Mouse (Mus musculus) left cerebral cortex, adult 9 months (tissue): ENCODE results near the gene Dock1.

Experiments
- DNase-seq, 2 experiments: peaks; one replicate each; pipeline ENCODE4 v3.0.0; 2022; ENCODE audit warnings: low spot score in 2 of 2

The Dock1 gene

GRCm38 (mm10) chr7:135059071-135059470, 388.6 kb downstream of the Dock1 start:
- peak; percentile 37 to 39 for DNase-seq

DNA sequence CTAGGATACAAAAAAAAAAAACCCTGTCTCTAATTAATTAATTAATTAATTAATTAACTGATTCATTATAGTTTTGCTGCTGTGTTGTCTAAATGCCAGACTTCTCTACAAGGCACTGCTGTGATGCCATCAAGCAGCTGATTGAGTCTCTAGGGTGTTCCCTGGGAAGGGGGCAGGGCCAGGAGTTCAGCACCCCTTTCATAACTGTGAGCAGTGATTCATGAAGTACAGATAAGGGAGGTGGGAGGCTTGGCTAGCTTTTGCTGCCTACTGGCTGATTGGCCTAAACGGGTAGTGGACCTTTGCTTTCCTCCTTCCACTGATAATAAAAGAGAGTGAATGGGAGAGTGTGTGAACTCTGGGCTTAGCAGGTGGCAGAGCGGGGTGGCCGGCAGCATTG, 389.1 kb downstream of the Dock1 start:
- no peak for DNase-seq

GRCm38 (mm10) chr7:135063886-135064285, 393.4 kb downstream of the Dock1 start:
- no peak for DNase-seq

- DNase-seq = no peak
These were observed 394.8 kb downstream of the Dock1 start for GRCm38 (mm10) chr7:135065301-135065700.

DNA sequence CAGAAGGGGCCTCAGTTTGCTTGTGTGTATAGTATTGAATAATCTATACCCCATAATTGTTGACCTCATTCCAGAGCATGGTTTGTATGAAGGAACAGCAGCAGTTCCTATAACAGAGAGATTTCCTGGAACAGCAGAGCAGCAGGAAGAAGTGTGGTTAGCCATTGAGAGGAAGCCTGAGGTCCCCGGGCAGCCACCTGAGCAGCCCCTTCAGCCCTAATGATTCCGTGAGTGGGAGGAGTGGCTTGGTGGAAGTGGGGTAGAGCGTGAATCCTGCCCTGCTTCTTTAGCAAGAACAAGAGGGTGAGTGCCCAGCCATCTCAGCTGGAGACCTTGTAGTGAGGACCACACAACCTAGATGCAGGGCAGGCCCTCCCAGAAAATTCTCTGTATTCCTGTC, 398.4 kb downstream of the Dock1 start:
- DNase-seq = no peak

DNA sequence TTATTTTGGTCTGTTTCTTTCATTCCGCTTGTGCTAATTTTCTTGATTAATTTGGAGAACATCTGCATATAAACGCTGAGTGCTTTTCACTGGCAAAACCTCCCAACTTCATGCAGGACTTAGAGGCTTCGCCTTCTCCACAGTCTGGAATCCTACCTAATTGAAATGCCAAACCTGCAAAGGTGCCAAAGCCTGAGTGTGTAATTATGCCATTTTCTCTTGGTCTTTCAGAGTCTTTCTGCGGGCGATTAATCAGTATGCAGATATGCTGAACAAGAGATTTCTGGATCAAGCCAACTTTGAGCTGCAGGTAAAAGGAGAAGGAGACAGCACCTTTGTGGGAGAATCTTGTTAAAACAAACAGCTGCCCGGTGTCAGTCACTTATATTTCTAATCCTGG, 406.4 kb downstream of the Dock1 start:
- DNase-seq = no peak

GRCm38 (mm10) chr7:135077340-135077739, 406.9 kb downstream of the Dock1 start:
- DNase-seq = no peak

DNA sequence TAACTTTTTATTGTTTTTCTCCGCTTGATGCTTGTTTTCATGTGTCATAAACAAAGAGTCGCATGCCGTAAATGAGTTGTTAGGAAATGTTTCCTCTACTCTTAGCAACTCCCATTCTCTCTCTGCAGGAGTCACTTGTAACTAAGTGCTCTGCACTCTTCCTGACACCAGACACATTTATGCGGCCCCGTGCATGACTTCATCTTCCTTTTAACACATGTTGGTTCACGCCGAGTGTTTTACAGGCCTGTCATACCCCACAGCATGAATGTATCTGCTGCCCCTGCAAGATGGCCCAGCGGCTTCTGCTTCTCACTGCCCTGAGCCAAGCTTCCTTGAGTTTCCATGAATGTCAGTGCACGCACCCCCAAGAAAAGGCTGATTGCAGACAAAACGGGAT, 407.4 kb downstream of the Dock1 start:
- DNase-seq = no peak

GRCm38 (mm10) chr7:135083421-135083820, 413.0 kb downstream of the Dock1 start:
- no peak for DNase-seq

GRCm38 (mm10) chr7:135084069-135084468, 413.6 kb downstream of the Dock1 start:
- no peak for DNase-seq

- no peak for DNase-seq
These were observed 416.1 kb downstream of the Dock1 start for GRCm38 (mm10) chr7:135086556-135086955.

DNA sequence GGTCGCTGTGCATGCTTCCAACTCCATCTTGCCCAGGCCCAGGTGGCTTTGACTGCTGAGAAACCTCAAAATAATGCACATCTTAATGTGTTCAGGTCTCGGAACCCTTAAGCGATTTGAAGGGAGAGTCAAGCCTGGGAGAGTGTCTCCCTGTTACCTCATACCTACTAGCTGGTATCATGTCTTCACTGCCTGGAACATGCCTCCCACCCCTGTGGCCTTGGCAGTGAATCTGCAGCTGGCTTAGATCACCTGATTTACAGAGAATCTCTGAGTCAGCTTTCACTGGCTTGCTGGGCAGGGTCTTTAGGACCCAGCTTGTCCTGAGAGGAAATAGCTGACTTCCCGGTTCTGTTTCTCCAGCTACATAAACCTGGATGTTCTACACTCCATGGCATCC, 419.2 kb downstream of the Dock1 start:
- DNase-seq = no peak

DNA sequence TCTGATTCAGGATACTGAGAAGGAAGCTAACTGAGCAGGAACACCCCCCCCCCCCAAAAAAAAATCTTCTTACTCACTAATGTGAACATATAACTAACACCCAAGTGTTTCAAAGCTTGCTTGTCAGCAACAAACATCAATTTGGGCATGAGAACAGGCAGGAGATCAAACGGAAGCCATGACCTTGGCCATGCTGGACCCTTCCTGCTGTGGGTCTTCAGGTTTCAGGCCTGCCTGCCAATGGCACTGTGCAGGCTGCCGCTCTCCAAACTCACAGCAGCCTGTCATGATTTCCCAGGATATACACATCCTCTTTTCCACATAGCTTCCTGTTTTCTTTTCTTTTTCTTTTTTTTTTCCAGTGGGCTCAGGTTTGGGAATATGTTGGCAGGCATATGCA, 423.4 kb downstream of the Dock1 start:
- DNase-seq = no peak

- DNase-seq = no peak
These were observed 431.5 kb downstream of the Dock1 start for GRCm38 (mm10) chr7:135101921-135102320.

- no peak for DNase-seq
These were observed 436.1 kb downstream of the Dock1 start for GRCm38 (mm10) chr7:135106536-135106935.

DNA sequence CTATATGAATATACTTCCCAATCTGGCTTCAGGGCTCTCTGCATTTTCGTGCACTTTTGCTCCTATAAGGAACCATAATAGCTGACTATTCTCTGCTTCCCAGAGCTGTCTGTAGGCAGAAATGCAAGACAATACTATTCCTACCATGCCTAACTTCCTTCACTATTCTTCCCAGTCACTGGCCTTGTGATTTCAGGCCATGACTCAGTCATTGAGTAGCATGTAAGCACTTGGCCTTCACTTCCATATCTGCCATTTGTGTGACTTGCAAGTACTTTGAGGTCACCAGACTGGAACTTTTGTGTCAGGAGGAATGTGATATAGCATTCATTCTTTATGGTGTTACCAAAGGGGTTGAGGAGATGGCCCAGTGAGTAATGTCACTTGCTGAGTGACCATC, 439.9 kb downstream of the Dock1 start:
- no peak for DNase-seq

DNA sequence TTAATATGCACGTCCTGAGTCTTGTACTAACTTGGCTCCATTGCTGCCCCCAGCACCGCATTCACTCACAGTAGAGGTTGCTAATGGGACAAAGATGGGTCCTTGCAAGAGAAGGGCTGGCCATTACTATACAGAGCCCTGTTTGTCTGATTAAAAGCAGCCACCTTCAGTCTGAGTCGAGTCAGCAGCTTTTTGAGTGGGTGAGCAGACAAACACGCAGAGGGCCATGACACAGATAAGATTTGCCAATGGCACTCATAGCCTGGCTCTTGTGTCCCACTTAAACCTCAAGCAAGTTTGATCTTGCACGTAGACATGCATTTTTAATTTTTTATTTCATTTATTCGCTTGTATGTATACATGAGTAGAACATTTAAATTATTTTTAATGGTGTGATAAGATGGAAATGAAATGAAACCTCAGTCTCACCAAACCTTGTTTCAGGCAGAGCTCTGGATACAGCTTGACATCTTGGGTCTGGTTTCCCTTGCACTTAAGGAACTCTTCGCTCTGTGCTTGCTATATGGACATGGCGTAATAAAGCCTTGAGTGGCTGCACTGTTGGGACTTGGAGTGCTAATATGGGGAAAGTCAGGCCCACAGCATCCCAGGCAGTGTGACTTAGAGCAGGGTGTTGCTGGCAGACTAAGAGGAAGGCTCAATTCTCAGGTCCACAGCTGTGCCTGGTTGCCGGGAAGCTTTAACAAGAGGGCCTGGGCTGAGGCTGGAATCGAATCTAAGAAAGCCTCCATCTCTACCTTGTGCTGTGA, 455.0 kb downstream of the Dock1 start:
- no peak for DNase-seq

GRCm38 (mm10) chr7:135132461-135132860, 462.0 kb downstream of the Dock1 start:
- DNase-seq = no peak

DNA sequence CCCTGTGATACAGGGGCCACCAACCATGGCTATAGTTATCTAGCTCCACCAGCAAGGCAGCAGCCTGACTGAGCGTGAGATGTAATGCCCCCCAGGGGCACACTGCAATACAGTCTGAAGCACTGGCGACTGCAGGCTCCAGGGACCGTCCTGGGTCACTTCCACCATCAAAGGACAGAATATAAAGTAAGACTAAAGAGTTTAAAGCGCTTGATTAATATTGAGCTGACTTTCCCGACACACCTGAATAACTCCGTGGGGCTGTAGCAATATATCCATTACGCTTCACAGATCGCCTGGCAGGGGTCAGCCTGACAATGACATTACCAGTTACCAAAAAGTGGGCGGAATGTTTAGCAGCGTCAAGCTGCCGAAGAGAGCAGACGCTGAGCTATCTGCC, 464.2 kb downstream of the Dock1 start:
- no peak for DNase-seq

DNA sequence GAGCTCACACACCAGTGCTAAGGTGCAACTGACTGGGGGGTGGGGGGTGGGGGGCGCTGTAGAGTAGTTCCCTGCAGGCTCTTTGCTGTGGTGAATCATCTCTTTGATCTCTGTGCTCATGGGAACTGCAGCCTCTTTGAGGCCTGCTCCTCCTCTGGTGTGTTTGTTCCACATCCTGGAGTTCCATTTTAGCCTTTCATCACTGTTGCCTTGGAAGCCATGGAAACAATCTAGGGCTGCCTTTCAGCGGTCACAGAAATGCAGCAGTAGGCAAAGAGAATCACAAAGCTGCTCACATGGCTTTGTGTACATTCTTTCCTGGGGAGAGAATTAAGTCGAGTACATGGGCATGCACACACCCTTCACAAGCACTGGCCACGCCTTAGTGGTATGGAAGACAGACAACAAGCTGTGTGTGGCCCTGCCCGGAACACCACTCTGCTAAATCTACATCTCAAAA, 468.7 kb downstream of the Dock1 start:
- peak in 1 of 2 experiments; percentile 37 for DNase-seq

- DNase-seq = no peak
These were observed 474.3 kb downstream of the Dock1 start for GRCm38 (mm10) chr7:135144731-135145130.

GRCm38 (mm10) chr7:135150926-135151325, 480.5 kb downstream of the Dock1 start:
- DNase-seq = peak; percentile 33 to 56

GRCm38 (mm10) chr7:135157571-135157970, 487.1 kb downstream of the Dock1 start:
- DNase-seq = no peak

- no peak for DNase-seq
These were observed 487.9 kb downstream of the Dock1 start for GRCm38 (mm10) chr7:135158381-135158780.
